Mouse (Mus musculus): ENCODE measurements around the gene Hecw2. TPM values are rescaled to one million over a fixed set of nuclear protein-coding genes. Genes with fewer than 3 reads are reported as not detected.

Gene Hecw2
- polyA plus RNA-seq, 1 experiment, result 0.76 TPM

- no peak for DNase-seq (ENCODE audit: low spot score)
Measured at GRCm38 (mm10) chr1:54118342-54118973, 76.5 kb downstream of the Hecw2 start.

DNA sequence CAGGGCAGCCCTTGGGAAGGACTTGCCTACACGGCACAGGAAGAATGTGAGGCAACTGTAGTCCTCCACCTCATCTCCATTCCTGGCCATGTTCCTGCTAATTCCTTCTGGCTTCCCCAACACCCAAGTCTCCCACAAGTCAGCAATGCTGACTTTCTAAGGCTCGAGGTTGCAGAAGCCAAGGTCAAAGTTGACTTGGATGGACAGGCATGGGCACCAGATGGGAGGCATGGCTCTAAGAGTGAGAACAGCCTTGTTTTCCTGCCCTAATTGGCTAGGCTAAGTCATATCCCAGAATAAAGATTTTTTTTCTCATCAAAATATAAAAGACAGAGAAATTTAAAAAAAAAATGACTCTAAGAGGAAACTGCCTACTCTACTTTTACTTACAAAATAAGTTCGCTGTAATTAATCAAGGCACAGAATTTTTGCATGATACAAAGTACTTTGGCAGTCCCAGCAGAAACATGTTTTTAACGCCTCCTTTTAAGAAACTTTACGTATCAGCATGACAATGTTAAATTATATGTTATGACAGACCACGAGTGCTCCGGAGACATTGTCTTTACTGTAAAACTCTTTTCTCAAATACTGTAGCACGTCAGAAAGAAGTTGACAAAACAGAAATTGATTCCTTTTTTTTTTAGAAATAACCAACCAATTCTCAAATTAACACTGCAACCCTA is 83.9 kb downstream of the Hecw2 start:
- no peak for DNase-seq (ENCODE audit: low spot score)

- no peak for DNase-seq (ENCODE audit: low spot score)
Measured at GRCm38 (mm10) chr1:54109255-54109654, 85.7 kb downstream of the Hecw2 start.

GRCm38 (mm10) chr1:54106756-54107155 is 88.2 kb downstream of the Hecw2 start:
- no peak for DNase-seq (ENCODE audit: low spot score)

DNA sequence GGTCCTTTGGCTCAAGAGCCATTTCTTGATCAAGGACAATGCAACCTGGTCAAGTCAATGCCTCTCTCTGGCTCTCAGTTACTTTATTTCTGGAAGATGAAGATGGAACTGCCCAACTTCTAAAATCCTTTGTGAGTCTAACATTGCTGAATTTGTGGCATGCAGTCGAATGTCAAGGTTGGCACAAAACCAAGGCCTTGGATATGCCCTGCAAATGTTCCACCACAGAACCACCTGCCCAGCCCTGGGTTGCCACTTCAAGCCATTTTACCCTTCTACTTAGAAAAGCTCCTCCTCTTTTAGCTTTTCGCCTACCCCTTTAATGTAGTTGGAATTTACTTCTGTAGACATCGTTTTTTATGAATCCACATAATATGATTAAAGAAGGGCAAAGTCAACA is 115.3 kb downstream of the Hecw2 start:
- DNase-seq (ENCODE audit: low spot score), result no peak

DNA sequence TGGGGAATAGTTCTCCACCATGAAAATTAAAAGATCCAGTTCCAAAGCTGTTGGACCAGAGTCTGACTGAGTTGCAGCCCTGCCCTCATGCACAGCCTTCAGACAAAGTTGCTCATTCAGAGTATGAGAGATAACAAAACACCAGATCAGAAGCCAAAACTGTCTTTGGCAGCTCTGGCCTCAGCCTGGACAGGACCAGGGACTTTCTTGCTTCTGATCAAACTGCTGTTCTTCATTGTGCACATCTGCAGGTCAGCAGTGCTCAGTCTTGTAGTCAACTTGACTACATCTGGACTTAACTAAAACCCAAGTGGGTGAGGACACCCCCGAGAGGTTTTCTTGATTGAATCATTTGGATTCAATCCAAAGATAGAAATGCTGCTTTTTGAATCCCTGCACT is 120.5 kb downstream of the Hecw2 start:
- DNase-seq (ENCODE audit: low spot score), result no peak

DNA sequence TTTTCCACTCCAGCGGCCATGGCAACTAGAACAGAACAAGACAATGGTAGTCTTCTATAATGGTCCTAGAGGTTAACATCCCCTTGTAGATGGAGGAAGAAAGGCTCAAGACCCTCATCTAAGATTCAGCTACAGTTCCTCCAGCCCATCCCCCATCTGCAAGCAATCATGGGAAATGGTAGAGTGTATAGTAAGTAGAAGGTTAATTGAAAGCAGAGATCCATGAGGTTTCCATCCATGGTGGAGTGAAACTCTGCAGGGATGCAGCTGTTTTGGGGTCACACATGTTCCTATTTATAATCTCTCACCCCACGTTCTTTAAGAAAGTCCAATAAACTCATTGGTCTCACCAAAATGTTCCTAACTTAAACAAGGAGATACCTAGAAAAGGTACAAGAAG is 124.8 kb downstream of the Hecw2 start:
- DNase-seq (ENCODE audit: low spot score), result no peak

GRCm38 (mm10) chr1:54068248-54068647 is 126.7 kb downstream of the Hecw2 start:
- DNase-seq (ENCODE audit: low spot score), result no peak

GRCm38 (mm10) chr1:54065434-54065833 is 129.5 kb downstream of the Hecw2 start:
- DNase-seq (ENCODE audit: low spot score), result no peak

GRCm38 (mm10) chr1:54061078-54061477 is 133.9 kb downstream of the Hecw2 start:
- no peak for DNase-seq (ENCODE audit: low spot score)

DNA sequence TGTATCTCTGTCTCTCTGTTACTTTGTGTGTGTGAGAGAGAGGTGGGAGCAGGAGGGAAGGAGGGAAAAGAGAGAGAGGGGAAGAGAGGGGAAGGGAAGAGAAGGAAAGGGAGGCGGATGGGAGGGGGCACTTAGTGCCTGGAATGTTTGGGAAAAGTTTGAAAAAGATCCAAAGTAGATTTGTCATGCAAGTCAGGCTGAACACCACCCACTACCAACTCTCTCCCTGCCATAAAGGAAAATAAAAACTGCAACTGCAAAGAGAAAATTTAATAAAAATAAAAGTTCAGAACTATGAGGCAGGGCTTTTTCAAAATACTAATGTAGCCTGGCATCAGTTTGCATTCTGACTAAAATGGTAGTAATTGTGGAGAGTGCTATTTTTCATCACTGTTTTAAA is 135.2 kb downstream of the Hecw2 start:
- DNase-seq (ENCODE audit: low spot score), result no peak

- DNase-seq (ENCODE audit: low spot score), result no peak
Measured at GRCm38 (mm10) chr1:54052771-54053170, 142.2 kb downstream of the Hecw2 start.

DNA sequence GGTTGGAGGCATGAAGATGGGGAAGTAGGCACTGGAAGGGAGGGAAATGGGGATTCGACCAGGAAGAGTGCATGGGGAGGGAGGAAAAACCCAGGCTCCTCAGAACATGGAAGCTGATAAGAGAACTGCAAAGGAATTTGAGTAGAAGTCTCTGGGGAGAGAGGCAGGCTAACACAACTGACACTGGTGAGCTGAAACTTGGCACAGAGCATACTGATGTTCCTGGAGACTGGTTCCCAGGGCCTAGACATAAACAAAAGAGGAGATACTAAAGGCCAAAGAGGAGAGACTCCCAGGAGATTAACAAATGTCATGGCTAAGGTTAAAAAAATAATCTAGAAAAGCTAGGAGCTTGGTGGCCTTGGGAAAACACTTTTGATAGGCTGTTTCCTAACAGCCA is 148.0 kb downstream of the Hecw2 start:
- no peak for DNase-seq (ENCODE audit: low spot score)

DNA sequence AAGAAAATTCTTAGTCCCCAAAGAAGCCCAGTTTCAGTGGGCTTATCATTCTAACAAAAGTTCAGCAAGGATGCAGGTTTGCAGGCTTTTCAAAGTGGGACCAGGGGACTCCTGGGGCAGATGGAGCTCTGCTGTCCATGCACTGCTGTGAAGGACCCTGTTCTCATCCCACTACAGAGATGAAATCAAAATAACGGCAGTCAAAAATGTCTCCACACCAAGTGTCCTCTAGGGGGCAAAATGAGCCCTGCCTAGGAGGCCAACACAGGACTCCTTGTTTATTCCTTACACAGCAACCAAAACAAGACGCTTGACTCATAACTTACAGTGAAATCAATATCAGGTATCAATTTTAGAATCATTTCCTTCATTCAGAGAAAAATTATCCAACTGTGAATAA is 155.9 kb downstream of the Hecw2 start:
- no peak for DNase-seq (ENCODE audit: low spot score)

DNA sequence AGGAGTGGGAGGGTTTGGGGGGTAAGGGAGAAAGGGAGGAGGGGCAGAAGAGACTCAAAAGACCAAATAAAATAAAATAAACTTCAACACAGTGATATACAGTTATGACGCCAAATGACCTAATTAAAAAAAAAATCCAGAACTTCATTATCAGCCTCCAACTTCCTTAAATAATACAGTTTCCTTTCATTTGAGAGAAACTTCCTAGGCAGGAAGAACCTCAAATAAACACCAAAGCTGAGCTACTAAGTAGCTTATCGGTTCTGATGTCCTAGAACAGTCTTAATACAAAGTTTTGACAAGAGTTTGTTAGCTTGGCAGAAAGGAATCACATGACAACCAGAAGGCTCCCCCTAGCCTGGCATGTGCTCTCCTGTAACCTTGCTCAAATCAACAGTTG is 177.3 kb downstream of the Hecw2 start:
- no peak for DNase-seq (ENCODE audit: low spot score)

DNA sequence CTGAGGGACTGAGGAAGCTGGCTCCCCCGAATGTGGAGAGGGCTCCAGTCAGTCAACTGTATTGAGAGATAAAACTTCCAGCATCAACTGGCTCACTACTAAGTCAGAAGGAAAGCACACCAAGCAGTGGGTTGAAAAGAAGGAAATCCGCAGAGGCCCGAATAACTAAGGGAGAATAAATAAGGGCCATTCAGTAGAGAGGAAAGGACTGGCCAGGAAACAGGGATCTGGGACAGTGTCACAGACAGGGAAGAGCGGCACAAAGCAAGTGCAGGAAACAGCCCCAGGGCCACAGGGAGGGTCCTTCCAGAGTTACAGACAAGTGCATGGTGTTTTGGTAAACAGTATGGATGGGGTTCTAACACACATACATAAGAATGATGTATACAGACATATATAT is 179.2 kb downstream of the Hecw2 start:
- DNase-seq (ENCODE audit: low spot score), result no peak

DNA sequence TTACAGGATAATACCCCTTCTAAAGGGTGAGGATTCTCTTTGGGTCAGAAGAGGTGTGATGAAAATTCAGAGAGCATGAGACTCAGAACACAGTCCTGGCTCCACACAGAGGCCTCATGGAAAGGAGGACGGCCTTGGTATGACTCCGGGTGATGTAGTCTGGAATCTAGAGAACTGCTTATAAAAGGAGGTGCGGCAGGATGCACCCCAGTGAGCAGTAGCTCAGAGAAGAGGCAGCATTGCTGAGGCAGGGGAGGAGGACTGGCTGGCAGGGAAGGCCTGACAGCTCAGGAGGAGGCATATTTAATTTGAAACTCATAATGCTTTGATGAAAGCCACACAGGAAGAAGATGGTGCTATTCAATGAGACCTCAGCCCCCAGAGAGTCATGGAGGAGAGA is 182.6 kb downstream of the Hecw2 start:
- DNase-seq (ENCODE audit: low spot score), result no peak

DNA sequence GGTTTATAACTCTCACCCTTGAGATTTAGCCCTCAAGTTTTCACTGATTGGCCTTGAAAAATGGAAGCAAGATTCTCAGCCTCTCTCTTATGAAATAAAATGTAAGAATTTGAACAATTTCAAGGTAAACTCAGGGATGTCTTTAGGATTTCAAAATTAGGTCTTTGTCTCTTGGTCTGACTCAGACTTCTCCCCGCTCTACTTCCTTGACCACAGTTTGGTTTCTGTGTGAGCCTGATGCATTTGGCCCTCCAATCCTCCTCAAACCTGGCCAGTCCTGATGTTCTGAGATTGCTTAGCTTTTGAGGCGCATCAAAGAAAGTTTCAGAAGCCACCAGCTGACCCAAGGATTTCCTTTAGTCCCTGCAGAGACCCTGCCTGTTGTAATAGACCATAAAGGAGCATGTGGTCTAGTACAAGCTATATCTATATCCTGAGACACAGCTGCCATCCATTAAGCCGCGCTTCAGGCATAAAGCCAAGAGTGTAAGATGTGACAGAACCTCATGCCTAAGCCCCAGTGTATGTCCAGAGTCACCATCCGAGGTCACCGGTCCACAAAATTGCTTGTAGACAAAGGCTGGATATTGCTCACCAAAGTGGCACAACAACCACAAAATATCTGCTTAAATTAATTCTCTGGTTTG is 185.4 kb downstream of the Hecw2 start:
- no peak for DNase-seq (ENCODE audit: low spot score)

DNA sequence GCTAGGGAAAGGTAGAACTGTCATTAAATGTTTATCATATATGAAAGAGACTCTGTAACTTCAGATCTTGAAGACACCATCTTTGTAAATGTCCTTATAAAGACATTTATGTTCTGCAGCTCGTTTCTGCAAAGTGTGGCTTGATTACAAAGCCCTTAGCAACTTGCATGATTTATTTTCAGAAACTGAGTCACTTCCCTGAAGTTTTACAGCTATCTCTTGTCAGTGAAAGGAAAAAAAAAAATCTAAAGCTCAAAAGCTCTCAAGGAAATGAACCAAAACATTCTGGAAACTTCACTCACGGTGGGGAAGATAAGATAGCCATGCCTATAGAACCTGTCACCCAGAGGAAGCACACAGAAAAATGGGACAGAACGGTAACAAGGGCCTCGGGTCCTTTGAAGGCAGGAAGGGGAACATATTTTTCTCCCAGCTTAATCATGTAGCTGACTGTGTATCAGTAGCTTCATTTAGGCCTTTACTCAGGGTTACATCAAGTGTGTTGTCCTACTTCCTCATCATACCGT is 189.0 kb downstream of the Hecw2 start:
- DNase-seq (ENCODE audit: low spot score), result no peak

DNA sequence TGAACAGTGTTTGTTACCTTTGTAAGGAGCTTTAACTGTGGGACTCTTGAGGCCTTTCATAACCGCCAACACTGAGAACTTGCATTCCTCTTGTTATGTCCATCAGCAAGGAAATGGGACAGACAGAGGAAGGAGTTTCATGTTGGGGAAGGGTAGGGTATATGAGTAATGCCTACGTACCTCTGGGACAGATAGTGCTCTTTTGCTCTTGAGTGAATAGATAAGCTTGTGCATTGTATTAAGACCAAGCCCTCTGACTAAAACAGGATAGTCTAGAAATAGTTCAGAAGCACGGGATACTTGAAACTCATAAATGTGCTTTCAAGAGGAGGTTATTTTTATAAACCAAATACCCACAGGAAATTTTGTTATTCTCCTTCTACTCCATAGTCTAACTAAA is 191.7 kb downstream of the Hecw2 start:
- no peak for DNase-seq (ENCODE audit: low spot score)

DNA sequence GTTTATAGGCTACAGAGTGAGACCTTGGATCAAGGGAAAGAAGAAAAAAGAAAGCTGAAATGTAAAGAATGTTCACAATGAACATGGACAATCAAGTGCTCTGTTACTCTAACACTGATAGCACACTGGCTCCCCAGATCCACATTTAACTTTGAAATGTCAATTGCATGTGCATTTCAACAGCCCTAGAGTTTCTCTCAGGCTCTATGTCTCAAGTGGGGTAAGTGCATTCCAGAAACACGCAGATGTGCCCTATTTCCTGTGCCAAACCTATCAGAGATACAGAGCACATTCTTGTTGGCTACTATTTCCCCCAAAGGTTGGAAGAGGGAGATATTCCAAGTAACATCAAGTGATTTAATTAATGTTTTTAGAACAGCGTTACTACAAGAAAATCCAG is 192.9 kb downstream of the Hecw2 start:
- DNase-seq (ENCODE audit: low spot score), result no peak

GRCm38 (mm10) chr1:53997239-53997638 is 197.7 kb downstream of the Hecw2 start:
- DNase-seq (ENCODE audit: low spot score), result no peak

All from urinary bladder, adult 2 months (tissue).